Mouse (Mus musculus) CD8-positive naive resting alpha-beta T cell, adult 57 days (primary cell): ENCODE data around the gene Spp1. TPM values are rescaled to one million over a fixed set of nuclear protein-coding genes. Genes with fewer than 3 reads are reported as not detected.

Experiments used
- total RNA-seq: library from RNA; stranded (reverse); gene quantifications from one replicate; pipeline ENCODE4 v1.2.4, GENCODE M21; 2023

The Spp1 gene
- total RNA-seq: not detected

DNA sequence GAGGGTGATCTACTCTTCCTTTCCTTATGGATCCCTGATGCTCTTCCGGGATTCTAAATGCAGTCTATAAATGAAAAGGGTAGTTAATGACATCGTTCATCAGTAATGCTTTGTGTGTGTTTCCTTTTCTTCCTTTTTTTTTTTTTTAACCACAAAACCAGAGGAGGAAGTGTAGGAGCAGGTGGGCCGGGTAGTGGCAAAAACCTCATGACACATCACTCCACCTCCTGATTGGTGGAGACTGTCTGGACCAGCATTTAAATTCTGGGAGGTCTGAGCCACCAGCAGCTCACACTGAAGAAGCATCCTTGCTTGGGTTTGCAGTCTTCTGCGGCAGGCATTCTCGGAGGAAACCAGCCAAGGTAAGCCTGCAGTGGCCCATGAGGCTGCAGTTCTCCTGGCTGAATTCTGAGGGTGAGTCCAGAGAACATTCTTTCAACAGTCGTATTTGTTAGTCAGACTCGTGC, at the start of gene Spp1:
Gene Spp1, plus strand, starts transcription at position 284 of the 467 bp plus-strand sequence.

DNA sequence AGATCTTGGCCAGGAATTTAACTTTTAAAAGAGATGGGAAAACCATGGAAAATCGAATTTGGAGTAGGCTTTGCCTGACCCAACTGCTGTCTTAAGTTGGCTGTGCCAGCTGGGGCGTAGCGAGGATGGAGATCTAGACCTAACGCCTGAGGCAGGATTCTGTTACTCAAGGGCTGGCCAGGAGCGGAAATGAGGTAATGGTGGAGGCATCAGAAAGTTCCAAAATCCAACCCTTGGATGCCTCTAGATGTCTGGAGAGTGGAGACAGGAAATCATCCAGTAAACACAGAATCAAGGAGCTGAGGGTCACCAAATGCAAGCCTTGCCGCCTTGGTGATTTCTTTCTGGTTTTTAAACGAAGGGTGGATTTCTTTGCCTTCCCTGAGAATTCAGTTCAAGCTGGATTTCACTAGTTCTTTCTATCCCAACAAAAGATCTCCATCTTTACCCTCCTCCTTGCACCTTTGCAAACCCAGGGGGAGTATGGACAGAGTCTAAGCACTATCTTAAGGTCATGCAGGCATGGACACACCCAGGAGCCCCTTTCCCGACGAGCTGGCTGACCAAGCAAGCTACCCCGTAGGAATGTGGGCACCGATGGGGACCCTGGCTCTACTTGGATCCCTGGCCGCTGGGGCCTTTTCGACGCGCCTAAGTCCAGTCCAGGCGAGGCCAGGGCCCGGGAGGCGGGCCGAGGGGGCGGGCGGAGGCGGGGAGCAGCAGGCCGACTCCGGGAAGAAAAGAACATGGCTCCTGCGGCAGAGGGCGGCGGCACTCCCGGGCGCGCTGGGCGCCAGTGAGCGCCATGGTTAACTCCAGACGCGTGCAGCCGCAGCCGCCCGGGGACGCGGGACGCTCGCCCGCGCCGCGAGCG, 24.2 kb downstream of the Spp1 start, which contains the start of gene Pkd2:
Gene Pkd2, plus strand, starts transcription at position 619 of the 874 bp plus-strand sequence.

Other genes starting within 250 kb of the Spp1 start
- gene Dmp1, start 232.5 kb upstream of the Spp1 start, total RNA-seq: not detected
- not detected for gene Ibsp, start 135.9 kb upstream of the Spp1 start, total RNA-seq
- not detected for gene Mepe, start 109.8 kb upstream of the Spp1 start, total RNA-seq
- 0.21 TPM for gene Pkd2, start 24.3 kb downstream of the Spp1 start, total RNA-seq
- 14.9 TPM for gene BC005561, start 73.2 kb downstream of the Spp1 start, total RNA-seq